Mouse (Mus musculus) splenic B cell, adult 2 months (primary cell): ENCODE results near the gene Pabpc4.

Source experiments
- DNase-seq: peaks from one replicate; pipeline ENCODE4 v3.0.0-alpha.2; 2011; ENCODE audit warnings: low read depth, low spot score
- H3K27me3 ChIP-seq: 2 replicates; pipeline ENCODE4 v1.6.1; 2012; ENCODE audit warnings: mild to moderate bottlenecking, low read length, moderate library complexity, mixed read lengths; ENCODE audit not compliant: control insufficient read depth, poor library complexity, insufficient read depth, severe bottlenecking
- H3K36me3 ChIP-seq: 2 replicates; pipeline ENCODE4 v1.6.1; 2012; ENCODE audit warnings: mild to moderate bottlenecking, low read length, moderate library complexity, mixed read lengths; ENCODE audit not compliant: control insufficient read depth, poor library complexity, insufficient read depth, severe bottlenecking

The Pabpc4 gene

DNA sequence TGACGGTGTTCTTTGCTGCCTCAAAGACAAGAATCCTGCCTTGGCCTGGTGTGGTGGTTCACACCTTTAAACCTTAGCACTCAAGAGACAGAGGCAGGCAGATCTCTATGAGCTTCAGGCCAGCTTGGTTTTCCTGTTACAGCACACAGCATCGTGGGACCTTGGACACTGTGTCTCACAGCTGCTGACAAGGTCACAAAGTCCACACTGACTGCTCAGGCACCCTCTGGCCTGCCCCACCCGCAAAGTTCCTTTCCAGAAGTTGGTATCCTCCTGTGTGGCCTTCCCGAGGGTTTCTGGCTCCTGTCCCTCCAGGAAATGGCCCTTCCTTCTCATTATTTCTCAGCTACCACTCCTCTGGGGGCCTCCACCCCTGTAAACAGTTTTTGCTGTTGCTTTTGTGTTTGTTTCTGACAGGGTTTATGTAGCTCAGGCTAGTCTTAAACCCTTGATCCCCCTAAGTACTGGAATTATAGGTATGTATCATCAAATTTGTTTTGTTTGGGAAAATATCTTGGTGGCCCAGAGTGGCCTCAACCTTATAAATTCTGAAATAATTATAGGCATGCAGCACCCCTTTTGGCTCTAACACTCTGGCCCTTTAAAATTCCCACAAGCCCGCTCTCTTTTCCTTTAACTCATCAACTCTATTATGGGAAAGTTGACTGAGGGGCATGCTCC is at the start of gene Pabpc4:
Gene Pabpc4, plus strand, starts transcription at position 631 of the 681 bp plus-strand sequence.
- H3K36me3 ChIP-seq: no peaks in the 10 kb centered on the region
- H3K27me3 ChIP-seq: no peaks in the 10 kb centered on the region
- DNase-seq: no peak

DNA sequence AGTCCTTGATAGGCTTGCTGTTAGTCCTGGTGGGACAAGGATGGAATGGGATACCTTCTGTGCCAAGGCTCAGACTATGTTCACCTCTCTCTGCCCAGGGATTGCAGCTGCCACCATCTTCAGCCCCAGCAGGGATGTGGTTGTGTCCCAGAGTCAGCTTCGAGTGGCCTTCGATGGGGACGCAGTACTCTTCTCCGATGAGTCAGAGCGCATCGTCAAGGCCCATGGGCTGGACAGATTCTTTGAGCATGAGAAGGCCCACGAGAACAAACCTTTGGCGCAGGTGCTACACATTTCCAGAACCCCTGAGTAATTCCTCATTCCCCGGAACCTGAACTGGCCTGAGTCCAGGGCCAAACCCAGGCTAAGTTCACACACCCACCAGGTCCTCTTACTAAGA is 48.2 kb upstream of the Pabpc4 start:
- DNase-seq: no peak
- no peaks in the 10 kb centered on the region; the same call in 1 of the 2 replicates for H3K27me3 ChIP-seq
- no peaks in the 10 kb centered on the region for H3K36me3 ChIP-seq

DNA sequence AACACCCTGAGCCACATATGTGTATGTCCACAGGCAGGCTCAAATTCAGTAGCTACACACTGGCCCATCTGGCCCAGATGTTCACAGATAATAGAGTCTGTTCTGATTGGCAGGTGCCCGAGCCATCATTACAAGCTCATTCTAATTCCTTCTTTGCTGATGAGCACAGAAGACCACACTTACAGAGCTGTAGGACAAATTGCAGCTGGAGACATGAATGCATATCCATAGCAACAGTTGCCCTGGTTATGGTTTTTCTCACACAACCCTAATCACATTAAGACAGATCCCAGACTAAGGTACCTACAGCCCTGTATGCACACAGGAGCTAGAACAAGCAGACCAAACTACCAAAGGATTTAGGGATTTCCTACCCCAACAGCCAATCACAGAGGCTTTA is 46.8 kb upstream of the Pabpc4 start:
- DNase-seq: no peak
- Histone ChIP-seq H3K36me3 (no peaks in the 10 kb centered on the region), H3K27me3 (no peaks in the 10 kb centered on the region)

DNA sequence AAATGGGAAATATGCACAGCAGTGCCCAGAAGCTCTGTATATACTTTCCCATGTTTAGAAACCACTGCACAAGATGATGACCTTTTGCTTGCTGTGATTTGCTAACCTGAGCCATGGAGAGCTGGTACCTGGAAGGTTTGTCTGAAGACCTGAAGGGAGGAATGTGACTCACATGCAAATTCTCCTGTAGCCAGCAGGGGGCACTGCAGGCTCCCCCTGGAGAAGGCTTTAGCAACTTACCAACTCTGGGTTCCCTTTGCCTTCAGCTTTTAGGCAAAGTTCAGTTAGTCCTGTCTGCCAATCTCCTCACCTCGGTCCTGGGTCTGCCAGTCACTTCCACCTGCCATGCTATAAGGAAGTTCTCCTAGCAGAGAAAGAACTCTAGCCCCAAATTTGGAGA is 45.4 kb upstream of the Pabpc4 start:
- Histone ChIP-seq H3K27me3 (no peaks in the 10 kb centered on the region), H3K36me3 (no peaks in the 10 kb centered on the region)
- peak; percentile 64 for DNase-seq

DNA sequence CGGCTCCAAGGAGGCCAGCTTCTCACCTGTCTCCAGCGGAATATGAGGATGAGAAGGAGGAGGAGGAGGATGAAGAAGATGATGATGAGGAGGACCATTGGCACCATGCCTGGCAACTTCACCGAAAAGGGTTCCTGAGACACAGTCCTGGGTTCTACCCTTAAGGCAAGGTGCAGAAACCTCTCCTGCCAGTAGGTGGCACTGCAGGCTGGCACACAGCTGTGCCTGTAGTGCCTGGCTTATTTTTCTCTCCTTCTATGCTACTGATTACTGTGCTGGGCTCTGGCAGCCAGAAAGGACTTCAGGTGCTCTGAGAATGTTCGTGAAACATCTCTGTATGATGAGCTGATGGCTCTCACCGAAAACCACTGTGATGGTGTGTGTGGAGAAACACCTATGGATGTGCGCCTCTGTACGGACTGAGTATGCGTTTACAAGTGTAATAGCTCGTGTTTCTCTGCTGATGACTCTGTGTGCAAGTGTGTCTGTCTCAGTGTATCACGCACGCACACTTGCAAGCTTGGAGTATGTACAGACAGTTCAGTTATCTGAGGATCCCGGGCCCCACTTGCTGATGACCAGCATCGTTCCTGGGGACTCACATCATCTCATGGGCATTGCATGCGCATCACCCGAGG is 42.3 kb upstream of the Pabpc4 start:
- H3K27me3 ChIP-seq: no peaks in the 10 kb centered on the region
- H3K36me3 ChIP-seq: no peaks in the 10 kb centered on the region
- peak; percentile 68 for DNase-seq

DNA sequence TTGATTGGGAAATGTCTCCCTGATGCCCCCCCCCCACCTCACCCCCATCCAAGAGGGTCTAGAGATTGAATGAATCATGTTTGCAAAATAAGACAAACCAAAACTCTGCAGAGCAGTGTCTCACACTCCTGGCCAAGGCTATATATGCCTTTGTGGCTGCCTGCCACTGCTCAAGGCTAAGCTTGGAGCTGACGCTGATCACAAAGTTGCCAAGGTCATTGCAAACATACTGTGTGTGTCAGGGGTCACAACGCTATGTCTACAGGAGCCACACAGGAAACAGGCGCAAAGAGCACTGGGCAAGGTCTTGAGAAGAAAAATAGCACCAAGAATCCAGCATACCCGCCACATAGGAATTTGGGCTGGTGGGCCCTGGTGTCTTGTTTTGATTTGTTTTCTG is 41.5 kb upstream of the Pabpc4 start:
- Histone ChIP-seq H3K27me3 (no peaks in the 10 kb centered on the region), H3K36me3 (no peaks in the 10 kb centered on the region)
- no peak for DNase-seq

DNA sequence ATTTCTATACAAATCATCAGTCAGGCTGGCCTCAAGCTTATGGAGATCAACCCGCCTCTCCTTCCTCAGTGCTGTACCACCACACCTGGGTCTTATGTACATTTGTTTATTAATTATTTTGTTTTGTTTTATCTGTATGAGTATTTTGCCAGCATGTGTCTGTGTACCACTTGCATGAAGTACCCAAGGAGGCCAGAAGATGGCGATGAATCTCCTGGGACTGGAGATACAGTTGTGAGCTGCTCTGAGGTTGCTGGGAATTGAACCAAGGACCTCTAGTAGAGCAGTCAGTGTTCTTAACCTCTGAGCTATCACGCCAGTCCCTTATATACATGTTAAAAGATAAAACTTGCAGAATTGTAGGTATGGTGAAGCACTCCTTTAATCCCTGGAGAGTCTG is 38.8 kb upstream of the Pabpc4 start:
- H3K27me3 ChIP-seq: no peaks in the 10 kb centered on the region
- H3K36me3 ChIP-seq: no peaks in the 10 kb centered on the region
- peak; percentile 53 for DNase-seq

DNA sequence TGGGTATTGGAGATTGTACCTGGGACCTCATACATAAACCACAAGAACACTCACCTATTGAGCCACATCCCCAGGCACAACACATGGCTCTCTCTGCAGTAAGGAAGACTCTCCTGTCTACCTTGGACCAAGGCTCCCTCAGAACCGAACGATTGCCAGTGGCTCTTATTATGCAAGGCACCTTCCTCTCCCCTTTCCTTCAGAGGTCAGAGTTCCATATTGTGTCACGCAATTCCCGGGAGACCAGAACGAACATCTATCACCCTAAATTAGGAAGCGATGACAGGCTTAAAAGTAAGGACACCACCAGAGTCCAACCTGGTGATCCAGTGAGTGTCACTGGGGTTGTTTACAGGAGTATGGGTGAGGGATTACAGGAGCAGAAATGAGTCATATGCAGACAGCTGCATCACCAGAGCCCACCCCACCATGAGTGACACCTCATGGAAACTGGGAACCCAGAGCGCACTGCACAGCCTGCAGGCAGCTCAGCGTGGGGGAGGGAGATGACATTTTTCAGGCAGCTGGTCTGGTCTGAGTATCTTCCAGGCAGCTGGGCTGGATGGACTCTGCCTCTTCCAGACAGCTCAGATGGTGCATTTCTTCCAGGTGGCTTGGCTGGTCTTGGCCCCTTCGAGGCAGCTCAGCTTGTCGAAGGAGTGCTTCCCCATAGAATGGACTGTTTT is 36.3 kb upstream of the Pabpc4 start:
- Histone ChIP-seq H3K27me3 (no peaks in the 10 kb centered on the region), H3K36me3 (no peaks in the 10 kb centered on the region)
- no peak for DNase-seq

DNA sequence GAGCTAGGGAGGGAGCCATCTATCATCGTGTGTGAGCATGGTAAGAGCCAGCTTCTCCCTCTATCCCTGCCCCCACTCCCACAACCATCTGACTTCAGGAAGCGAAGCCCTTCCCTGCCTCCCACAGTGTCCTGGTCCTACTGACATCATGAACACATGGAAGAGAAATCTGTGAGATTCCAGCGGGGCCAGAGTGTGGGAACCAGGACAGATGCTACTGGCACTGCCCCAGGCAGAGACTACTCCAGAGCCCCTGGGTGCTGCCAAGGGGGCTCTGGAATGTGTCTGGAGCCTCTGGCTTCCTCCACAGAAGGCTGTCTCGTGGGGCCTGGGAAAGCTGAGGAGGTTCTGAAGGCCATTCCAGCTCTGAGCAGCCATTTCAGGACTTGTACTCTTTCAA is 34.4 kb upstream of the Pabpc4 start:
- Histone ChIP-seq H3K27me3 (no peaks in the 10 kb centered on the region), H3K36me3 (no peaks in the 10 kb centered on the region)
- DNase-seq: no peak

DNA sequence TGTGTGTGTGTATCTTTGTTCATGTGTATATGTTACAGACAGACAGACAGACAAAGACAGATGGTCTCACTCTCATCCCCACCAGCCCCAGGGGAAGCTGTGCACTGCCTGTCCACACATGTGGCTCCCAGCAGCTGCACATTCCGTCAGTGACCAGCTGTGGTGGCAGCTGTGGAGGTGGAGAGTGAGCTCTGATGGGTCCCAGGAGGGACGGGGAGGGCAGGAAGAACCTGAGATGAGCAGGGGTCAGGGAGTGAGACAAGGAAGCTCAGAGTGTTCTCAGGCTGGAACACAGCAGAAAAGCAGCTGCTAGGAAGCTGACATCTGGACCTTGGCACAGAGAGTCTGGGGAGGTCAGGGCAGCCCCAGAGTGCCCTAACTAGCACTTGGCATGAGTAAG is 33.9 kb upstream of the Pabpc4 start:
- DNase-seq: no peak
- Histone ChIP-seq H3K36me3 (no peaks in the 10 kb centered on the region), H3K27me3 (no peaks in the 10 kb centered on the region)

DNA sequence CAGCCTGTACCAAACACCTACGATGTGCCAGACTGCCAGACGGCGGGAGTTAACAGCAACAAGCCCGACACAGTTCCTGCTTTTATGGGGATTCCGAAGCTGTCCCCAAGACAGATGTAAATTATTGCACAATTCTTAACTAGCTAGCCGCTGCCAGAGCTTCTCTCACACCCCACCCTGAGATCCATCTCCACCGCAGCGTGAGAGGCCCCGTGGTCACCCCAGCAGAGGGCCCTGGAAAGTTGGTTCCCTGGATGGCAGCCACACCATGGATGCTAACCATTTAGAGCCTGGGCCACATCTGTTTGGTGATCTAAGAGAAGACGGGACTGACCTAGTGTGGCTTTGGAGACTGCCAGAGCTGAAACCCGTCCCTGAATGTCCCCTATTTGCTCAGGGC is 33.0 kb upstream of the Pabpc4 start:
- no peaks in the 10 kb centered on the region for H3K27me3 ChIP-seq
- no peaks in the 10 kb centered on the region for H3K36me3 ChIP-seq
- DNase-seq: no peak

DNA sequence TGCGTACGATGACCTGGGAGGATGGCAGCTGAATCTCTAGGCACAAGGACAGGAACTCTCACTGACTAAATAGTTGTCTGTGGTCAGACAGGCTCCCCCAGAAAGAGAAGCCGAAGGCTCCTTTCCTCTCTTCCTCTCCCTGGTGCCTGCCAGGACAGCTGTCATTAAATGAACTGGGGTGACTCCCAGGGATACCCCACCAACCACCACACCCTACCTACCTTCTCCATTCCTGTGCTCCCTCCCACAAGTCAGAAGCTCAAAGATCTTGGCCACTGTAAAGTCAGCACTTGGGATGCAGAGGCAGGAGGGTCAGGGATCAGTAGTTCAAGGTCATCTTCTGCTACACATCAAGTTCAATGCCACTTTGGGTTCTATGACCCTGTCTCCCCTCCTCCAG is 29.3 kb upstream of the Pabpc4 start:
- Histone ChIP-seq H3K36me3 (no peaks in the 10 kb centered on the region), H3K27me3 (no peaks in the 10 kb centered on the region)
- no peak for DNase-seq

DNA sequence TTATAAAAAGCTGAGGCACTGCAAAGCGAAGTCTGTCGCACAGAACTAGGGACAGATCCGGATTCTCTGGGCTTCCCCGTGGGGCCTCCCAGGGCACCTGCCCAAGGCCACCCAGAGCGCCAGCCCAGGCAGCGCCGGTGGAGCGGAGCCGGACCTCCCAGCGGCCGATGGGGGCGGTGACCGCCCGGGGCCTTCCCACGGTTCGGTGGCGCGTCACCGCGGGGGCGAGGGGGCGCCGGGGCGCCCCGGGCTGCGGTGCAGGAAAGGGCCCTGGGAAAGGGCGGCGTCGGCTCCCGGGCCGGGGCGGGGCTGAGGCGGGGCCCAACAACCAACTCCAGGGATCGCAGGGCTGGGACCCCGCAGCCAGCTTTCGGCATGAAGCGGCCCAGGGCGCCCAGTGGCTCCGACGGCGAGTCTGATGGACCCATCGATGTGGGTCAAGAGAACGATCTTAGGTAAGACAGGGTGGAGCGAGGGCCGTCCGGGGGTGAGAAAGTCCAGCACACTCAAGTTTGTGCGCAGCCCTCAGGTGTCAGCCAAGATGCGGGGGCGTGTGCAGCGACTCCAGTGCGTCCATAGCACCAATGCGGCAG is 28.6 kb upstream of the Pabpc4 start, which contains the start of gene Heyl:
Gene Heyl, plus strand, starts transcription at position 65 of the 593 bp plus-strand sequence.
- Histone ChIP-seq H3K27me3 (no peaks in the 10 kb centered on the region), H3K36me3 (no peaks in the 10 kb centered on the region)
- peak; percentile 49 for DNase-seq

DNA sequence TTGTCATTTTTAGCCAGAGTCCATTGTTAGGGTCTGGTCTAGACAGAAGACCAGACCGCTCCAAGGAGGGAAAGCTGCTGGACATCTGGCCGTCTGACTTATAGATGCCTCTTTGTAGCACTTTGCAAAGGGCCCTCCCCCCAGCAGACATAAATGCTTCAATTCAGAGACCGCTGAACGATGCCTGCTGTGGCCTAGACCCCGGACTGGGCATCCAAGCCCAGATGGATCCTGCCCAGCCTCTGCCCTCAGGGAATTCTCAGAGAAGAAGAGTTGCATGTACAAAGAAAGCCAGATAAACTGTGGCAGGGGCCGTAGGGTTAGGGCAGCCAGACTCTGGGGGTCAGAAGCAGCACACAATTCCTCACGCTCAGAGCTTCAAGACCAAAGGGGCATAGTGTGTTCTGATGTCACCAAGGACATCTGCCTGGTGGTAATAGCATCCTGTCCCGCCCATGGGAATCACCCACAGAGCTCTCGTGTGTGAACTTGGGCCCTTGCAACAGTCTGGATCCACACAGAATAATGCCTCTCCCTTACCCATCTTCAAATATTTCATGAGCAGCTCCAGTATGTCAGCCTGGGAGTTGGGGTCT is 26.2 kb upstream of the Pabpc4 start:
- H3K36me3 ChIP-seq: no peaks in the 10 kb centered on the region

More for the DNA sequence above, 26.2 kb upstream of the Pabpc4 start:
- H3K27me3 ChIP-seq: no peaks in the 10 kb centered on the region
- DNase-seq: no peak
